Mouse (Mus musculus) ES-Bruce4 (cell line): Measurements from ENCODE around the gene Tk1.

Experiments
- EP300 ChIP-seq: IDR thresholded peaks from 2 replicates; pipeline ENCODE4 v1.6.1; 2011; ENCODE audit warnings: low read depth, low read length; ENCODE audit not compliant: insufficient read depth
- POLR2A ChIP-seq: IDR thresholded peaks from one replicate; pipeline ENCODE4 v1.8.1; 2011; ENCODE audit warnings: low read length; ENCODE audit not compliant: insufficient read depth

DNA sequence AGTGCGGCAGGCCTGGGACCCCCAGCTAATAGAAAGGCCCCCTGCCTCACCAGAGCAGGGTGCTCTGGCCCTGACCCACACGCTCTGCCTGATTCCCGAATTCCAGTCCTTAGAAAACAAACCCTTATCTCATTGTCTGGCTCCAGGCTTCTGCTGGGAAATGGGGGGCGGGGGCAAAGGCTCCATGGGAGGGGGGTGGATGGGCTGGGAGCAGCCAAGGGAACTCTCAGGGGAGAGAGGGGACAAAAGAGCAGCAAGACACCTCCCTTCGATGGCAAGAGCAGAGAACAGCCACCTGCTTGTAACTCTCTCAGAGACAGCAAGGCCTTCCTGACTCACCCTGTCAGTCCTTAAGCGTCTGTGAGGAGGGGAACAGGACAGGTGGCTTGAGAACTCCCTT lies 49.8 kb upstream of the Tk1 start:
- TF ChIP-seq EP300 (peak; percentile 76), POLR2A (no peak)
